Mouse (Mus musculus) heart, adult 2 months (tissue): Measurements from ENCODE around the gene Sfta2.

ENCODE experiments used
- CTCF ChIP-seq: fragments of 200-600 bp; IDR thresholded peaks from 2 replicates; pipeline ENCODE4 v1.8.1; 2022; ENCODE audit warnings: antibody characterized with exemption, mild to moderate bottlenecking, moderate library complexity
- EP300 ChIP-seq: fragments of 200-500 bp; IDR thresholded peaks from 2 replicates; pipeline ENCODE4 v1.6.1; 2011; ENCODE audit warnings: low read depth, low read length, control low read depth; ENCODE audit not compliant: insufficient read depth

- TF ChIP-seq EP300 (no peak), CTCF (no peak)
These were observed 14.1 kb upstream of the Sfta2 start for GRCm38 (mm10) chr17:35587291-35587690.
